Mouse (Mus musculus): ENCODE measurements around the gene Kcnf1.

- TF ChIP-seq POLR2A (IDR thresholded peaks at IDR 0.05; ENCODE audit: insufficient read depth, low read length) (no peak), EP300 (IDR thresholded peaks at IDR 0.05; ENCODE audit: insufficient read depth, low read depth, low read length) (no peak), CTCF (IDR thresholded peaks at IDR 0.05; ENCODE audit: low read depth, low read length) (no peak)
Measured at GRCm38 (mm10) chr12:17219107-17219506, 42.4 kb upstream of the Kcnf1 start.

Measured in ES-Bruce4 (cell line).